Mouse (Mus musculus) gastrocnemius, postnatal 4 days (tissue): ENCODE measurements around the gene Lrat. TPM values are rescaled to one million over a fixed set of nuclear protein-coding genes. Genes with fewer than 3 reads are reported as not detected.

ENCODE experiments used
- total RNA-seq, 2 experiments: library from RNA; stranded (reverse); gene quantifications; 2 replicates each; pipeline ENCODE4 v1.2.3; 2021

The Lrat gene
- total RNA-seq, 2 experiments from 2014 or later: 0.15 to 0.18 TPM

Other genes with a start within 250 kb of the Lrat start
- gene Rbm46, start 27.5 kb downstream of the Lrat start, total RNA-seq: 1 to 10 TPM; 2.9 to 3.5 TPM
- 1 to 10 TPM in 1 of 2 experiments, under 1 TPM in 1; 0.78 to 5.0 TPM for gene Fgg, start 103.8 kb upstream of the Lrat start, total RNA-seq
- gene Fga, start 122.1 kb upstream of the Lrat start, total RNA-seq: 1 to 10 TPM in 1 of 2 experiments, under 1 TPM in 1; 0.59 to 8.2 TPM
- 1 to 10 TPM in 1 of 2 experiments, under 1 TPM in 1; 0.27 to 3.4 TPM for gene Fgb, start 145.9 kb upstream of the Lrat start, total RNA-seq
- 10 to 100 TPM; 40.6 to 45.7 TPM for gene Plrg1, start 151.5 kb upstream of the Lrat start, total RNA-seq
- gene Dchs2, start 224.0 kb upstream of the Lrat start, total RNA-seq: 10 to 100 TPM; 17.1 to 18.0 TPM